Mouse (Mus musculus): ENCODE measurements around the gene Sec14l4. TPM values are rescaled to one million over a fixed set of nuclear protein-coding genes. Genes with fewer than 3 reads are reported as not detected.

The Sec14l4 gene
- polyA plus RNA-seq, 1 experiment: 0.07 TPM

GRCm38 (mm10) chr11:4035916-4036315 is 4.7 kb downstream of the Sec14l4 start:
- H3K4me1 ChIP-seq (ENCODE audit: control insufficient read depth, insufficient read depth, insufficient read length): no peaks in the 10 kb centered on the region
- H3K36me3 ChIP-seq (ENCODE audit: control insufficient read depth, insufficient read depth, low read length): no peaks in the 10 kb centered on the region
- no peak overlapping the region for H3K4me3 ChIP-seq (ENCODE audit: extremely low read depth, insufficient read depth, insufficient read length)
- H3K27ac ChIP-seq (ENCODE audit: insufficient read depth, low read length): no peak overlapping the region
- WGBS: 90% methylated on average over 6 of the region's 6 CpGs
- DNase-seq (ENCODE audit: low read depth in 1 of 2, low spot score in 2 of 2): no peak
- TF ChIP-seq CTCF (IDR thresholded peaks at IDR 0.05; ENCODE audit: extremely low read depth, insufficient read depth, insufficient read length, insufficient replicate concordance) (no peak), POLR2A (IDR thresholded peaks at IDR 0.05; ENCODE audit: low read depth, low read length) (no peak)
- H3K27me3 ChIP-seq (ENCODE audit: control insufficient read depth, insufficient read depth, low read length): no peaks in the 10 kb centered on the region

- 72% methylated on average over 9 of the region's 9 CpGs for WGBS
- Histone ChIP-seq H3K27me3 (ENCODE audit: control insufficient read depth, insufficient read depth, low read length) (no peaks in the 10 kb centered on the region), H3K4me3 (ENCODE audit: extremely low read depth, insufficient read depth, insufficient read length) (no peak overlapping the region), H3K36me3 (ENCODE audit: control insufficient read depth, insufficient read depth, low read length) (no peaks in the 10 kb centered on the region), H3K27ac (ENCODE audit: insufficient read depth, low read length) (no peak overlapping the region), H3K4me1 (ENCODE audit: control insufficient read depth, insufficient read depth, insufficient read length) (no peaks in the 10 kb centered on the region)
- no peak for DNase-seq (ENCODE audit: low read depth in 1 of 2, low spot score in 2 of 2)
- TF ChIP-seq POLR2A (IDR thresholded peaks at IDR 0.05; ENCODE audit: low read depth, low read length): no peak
- no peak for TF ChIP-seq CTCF (IDR thresholded peaks at IDR 0.05; ENCODE audit: extremely low read depth, insufficient read depth, insufficient read length, insufficient replicate concordance)
Observed at GRCm38 (mm10) chr11:4036365-4037084, 5.3 kb downstream of the Sec14l4 start.

DNA sequence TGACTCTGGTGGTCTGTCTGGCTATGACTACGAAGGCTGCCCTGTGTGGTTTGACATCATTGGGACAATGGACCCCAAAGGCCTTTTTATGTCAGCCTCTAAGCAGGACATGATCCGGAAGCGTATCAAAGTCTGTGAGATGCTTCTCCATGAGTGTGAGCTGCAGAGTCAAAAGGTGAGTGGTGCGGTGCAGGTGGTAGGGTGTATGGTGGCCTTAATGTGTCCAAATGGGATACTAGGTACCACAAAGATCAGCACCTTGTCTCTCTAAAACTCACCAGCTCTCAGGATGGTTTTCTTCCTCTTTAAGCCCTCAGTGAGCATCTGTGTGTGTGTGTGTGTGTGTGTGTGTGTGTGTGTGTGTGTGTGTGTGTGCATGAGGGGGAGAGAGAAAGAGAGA is 8.7 kb downstream of the Sec14l4 start:
- H3K36me3 ChIP-seq (ENCODE audit: control insufficient read depth, insufficient read depth, low read length): no peaks in the 10 kb centered on the region

GRCm38 (mm10) chr11:4041123-4041625 is 9.9 kb downstream of the Sec14l4 start:
- H3K27ac ChIP-seq (ENCODE audit: insufficient read depth, low read length): no peak overlapping the region
- 87% methylated on average over 6 of the region's 6 CpGs for WGBS
- no peaks in the 10 kb centered on the region for H3K27me3 ChIP-seq (ENCODE audit: control insufficient read depth, insufficient read depth, low read length)
- DNase-seq (ENCODE audit: low read depth in 1 of 2, low spot score in 2 of 2): no peak
- TF ChIP-seq CTCF (IDR thresholded peaks at IDR 0.05; ENCODE audit: extremely low read depth, insufficient read depth, insufficient read length, insufficient replicate concordance): no peak
- no peak overlapping the region for H3K4me3 ChIP-seq (ENCODE audit: extremely low read depth, insufficient read depth, insufficient read length)
- H3K36me3 ChIP-seq (ENCODE audit: control insufficient read depth, insufficient read depth, low read length): no peaks in the 10 kb centered on the region
- no peaks in the 10 kb centered on the region for H3K4me1 ChIP-seq (ENCODE audit: control insufficient read depth, insufficient read depth, insufficient read length)

More for the DNA sequence above, 8.7 kb downstream of the Sec14l4 start:
- no peaks in the 10 kb centered on the region for H3K4me1 ChIP-seq (ENCODE audit: control insufficient read depth, insufficient read depth, insufficient read length)
- no peak for DNase-seq (ENCODE audit: low read depth in 1 of 2, low spot score in 2 of 2)
- no peak for TF ChIP-seq CTCF (IDR thresholded peaks at IDR 0.05; ENCODE audit: extremely low read depth, insufficient read depth, insufficient read length, insufficient replicate concordance)
- no peak for TF ChIP-seq POLR2A (IDR thresholded peaks at IDR 0.05; ENCODE audit: low read depth, low read length)
- WGBS: 91% methylated on average over 4 of the region's 4 CpGs
- H3K4me3 ChIP-seq (ENCODE audit: extremely low read depth, insufficient read depth, insufficient read length): no peak overlapping the region
- H3K27ac ChIP-seq (ENCODE audit: insufficient read depth, low read length): no peak overlapping the region
- H3K27me3 ChIP-seq (ENCODE audit: control insufficient read depth, insufficient read depth, low read length): no peaks in the 10 kb centered on the region

- Histone ChIP-seq H3K27me3 (ENCODE audit: control insufficient read depth, insufficient read depth, low read length) (no peaks in the 10 kb centered on the region), H3K4me3 (ENCODE audit: extremely low read depth, insufficient read depth, insufficient read length) (no peak overlapping the region), H3K27ac (ENCODE audit: insufficient read depth, low read length) (no peak overlapping the region), H3K36me3 (ENCODE audit: control insufficient read depth, insufficient read depth, low read length) (no peaks in the 10 kb centered on the region), H3K4me1 (ENCODE audit: control insufficient read depth, insufficient read depth, insufficient read length) (no peaks in the 10 kb centered on the region)
- TF ChIP-seq CTCF (IDR thresholded peaks at IDR 0.05; ENCODE audit: extremely low read depth, insufficient read depth, insufficient read length, insufficient replicate concordance) (no peak), POLR2A (IDR thresholded peaks at IDR 0.05; ENCODE audit: low read depth, low read length) (no peak)
- DNase-seq (ENCODE audit: low read depth in 1 of 2, low spot score in 2 of 2): no peak
- WGBS: 89% methylated on average over 7 of the region's 7 CpGs
Observed at GRCm38 (mm10) chr11:4043081-4043480, 11.8 kb downstream of the Sec14l4 start.

GRCm38 (mm10) chr11:4046526-4046925 is 15.3 kb downstream of the Sec14l4 start:
- Histone ChIP-seq H3K4me3 (ENCODE audit: extremely low read depth, insufficient read depth, insufficient read length) (no peak overlapping the region), H3K27ac (ENCODE audit: insufficient read depth, low read length) (no peak overlapping the region), H3K27me3 (ENCODE audit: control insufficient read depth, insufficient read depth, low read length) (no peaks in the 10 kb centered on the region), H3K36me3 (ENCODE audit: control insufficient read depth, insufficient read depth, low read length) (no peaks in the 10 kb centered on the region), H3K4me1 (ENCODE audit: control insufficient read depth, insufficient read depth, insufficient read length) (no peaks in the 10 kb centered on the region)
- TF ChIP-seq CTCF (IDR thresholded peaks at IDR 0.05; ENCODE audit: extremely low read depth, insufficient read depth, insufficient read length, insufficient replicate concordance) (no peak), POLR2A (IDR thresholded peaks at IDR 0.05; ENCODE audit: low read depth, low read length) (no peak)
- no peak for DNase-seq (ENCODE audit: low read depth in 1 of 2, low spot score in 2 of 2)
- WGBS: 66% methylated on average over 5 of the region's 5 CpGs

GRCm38 (mm10) chr11:4047766-4048165 is 16.5 kb downstream of the Sec14l4 start:
- Histone ChIP-seq H3K36me3 (ENCODE audit: control insufficient read depth, insufficient read depth, low read length) (no peaks in the 10 kb centered on the region), H3K27me3 (ENCODE audit: control insufficient read depth, insufficient read depth, low read length) (no peaks in the 10 kb centered on the region), H3K4me3 (ENCODE audit: extremely low read depth, insufficient read depth, insufficient read length) (no peak overlapping the region), H3K4me1 (ENCODE audit: control insufficient read depth, insufficient read depth, insufficient read length) (no peaks in the 10 kb centered on the region), H3K27ac (ENCODE audit: insufficient read depth, low read length) (no peak overlapping the region)
- WGBS: 92% methylated on average over 2 of the region's 2 CpGs
- TF ChIP-seq CTCF (IDR thresholded peaks at IDR 0.05; ENCODE audit: extremely low read depth, insufficient read depth, insufficient read length, insufficient replicate concordance) (no peak), POLR2A (IDR thresholded peaks at IDR 0.05; ENCODE audit: low read depth, low read length) (no peak)
- no peak for DNase-seq (ENCODE audit: low read depth in 1 of 2, low spot score in 2 of 2)

Measured in spleen, adult 2 months (tissue).